Mouse (Mus musculus) neutrophil, adult 5-6 weeks (primary cell): ENCODE data around the gene Cbfa2t2. TPM values are rescaled to one million over a fixed set of nuclear protein-coding genes. Genes with fewer than 3 reads are reported as not detected.
"Not testable (repeated sequence)": the region's sequence is repeated elsewhere in the genome, so short reads cannot be mapped to it uniquely, and the experiment has no call there.

Experiments
- ATAC-seq: fragments of 151-379, 151-347 bp; 2 replicates; pipeline ENCODE4 v1.8.0; 2017; ENCODE audit warnings: mild to moderate bottlenecking, moderate TSS enrichment; ENCODE audit not compliant: insufficient number of reproducible peaks, poor library complexity, low FRiP score, severe bottlenecking; ENCODE audit errors: extremely low read depth
- total RNA-seq: library from RNA; stranded (forward); fragments of 200-1000 nt; gene quantifications from 2 replicates; pipeline ENCODE4 v1.2.3, GENCODE M21; 2017

The Cbfa2t2 gene
- total RNA-seq, 1 experiment from 2014 or later, result 23.9 TPM

GRCm38 (mm10) chr2:154455776-154456175 lies 19.5 kb downstream of the Cbfa2t2 start:
- ATAC-seq, result no peak

GRCm38 (mm10) chr2:154456621-154457020 lies 20.3 kb downstream of the Cbfa2t2 start:
- no peak for ATAC-seq

GRCm38 (mm10) chr2:154459262-154459661 lies 23.0 kb downstream of the Cbfa2t2 start:
- ATAC-seq, result no peak

GRCm38 (mm10) chr2:154459851-154460250 lies 23.6 kb downstream of the Cbfa2t2 start:
- ATAC-seq, result no peak

GRCm38 (mm10) chr2:154463621-154464198 lies 27.4 kb downstream of the Cbfa2t2 start:
- ATAC-seq, result no peak

- ATAC-seq, result no peak
These were observed 29.6 kb downstream of the Cbfa2t2 start for GRCm38 (mm10) chr2:154465914-154466335.

GRCm38 (mm10) chr2:154467139-154467538 lies 30.9 kb downstream of the Cbfa2t2 start:
- ATAC-seq, result no peak

GRCm38 (mm10) chr2:154474251-154475061 lies 38.2 kb downstream of the Cbfa2t2 start:
- no peak for ATAC-seq

- no peak for ATAC-seq
These were observed 38.7 kb downstream of the Cbfa2t2 start for GRCm38 (mm10) chr2:154475062-154475349.

GRCm38 (mm10) chr2:154475861-154476260 lies 39.6 kb downstream of the Cbfa2t2 start:
- ATAC-seq, result no peak

GRCm38 (mm10) chr2:154477028-154477427 lies 40.7 kb downstream of the Cbfa2t2 start:
- no peak for ATAC-seq

- no peak for ATAC-seq
These were observed 55.5 kb downstream of the Cbfa2t2 start for GRCm38 (mm10) chr2:154491788-154492187.

- ATAC-seq, result not testable (repeated sequence)
These were observed 57.3 kb downstream of the Cbfa2t2 start for GRCm38 (mm10) chr2:154493559-154493958.

GRCm38 (mm10) chr2:154495021-154495420 lies 58.7 kb downstream of the Cbfa2t2 start:
- ATAC-seq, result no peak

- no peak for ATAC-seq
These were observed 62.3 kb downstream of the Cbfa2t2 start for GRCm38 (mm10) chr2:154498571-154498970.

GRCm38 (mm10) chr2:154499717-154500247 lies 63.5 kb downstream of the Cbfa2t2 start:
- no peak for ATAC-seq

- ATAC-seq, result no peak
These were observed 64.5 kb downstream of the Cbfa2t2 start for GRCm38 (mm10) chr2:154500758-154501157.

GRCm38 (mm10) chr2:154507076-154507475 lies 70.8 kb downstream of the Cbfa2t2 start:
- ATAC-seq, result no peak

- no peak for ATAC-seq
These were observed 71.4 kb downstream of the Cbfa2t2 start for GRCm38 (mm10) chr2:154507566-154508283.

GRCm38 (mm10) chr2:154508450-154508849 lies 72.2 kb downstream of the Cbfa2t2 start:
- ATAC-seq, result no peak
